Mouse (Mus musculus): ENCODE results near the gene Mrpl17.
A peak's percentile ranks its signal among the peaks of the same experiment; 100 is the strongest.
"Not testable (repeated sequence)": the region's sequence is repeated elsewhere in the genome, so short reads cannot be mapped to it uniquely, and the experiment has no call there.

Gene Mrpl17

GRCm38 (mm10) chr7:105810877-105811489 is at the start of gene Mrpl17:
TSS of gene Mrpl17 (minus strand) at chr7:105811099.
- peak; percentile 100 for DNase-seq

- DNase-seq, result not testable (repeated sequence)
These were observed 45.0 kb upstream of the Mrpl17 start for GRCm38 (mm10) chr7:105855718-105856560.

- DNase-seq, result no peak
These were observed 13.4 kb upstream of the Mrpl17 start for GRCm38 (mm10) chr7:105824281-105824680.

- no peak for DNase-seq
These were observed 7.6 kb upstream of the Mrpl17 start for GRCm38 (mm10) chr7:105818483-105818882.

- no peak for DNase-seq
These were observed 5.8 kb upstream of the Mrpl17 start for GRCm38 (mm10) chr7:105816736-105817135.

- DNase-seq, result no peak
These were observed 2.4 kb upstream of the Mrpl17 start for GRCm38 (mm10) chr7:105813326-105813725.

GRCm38 (mm10) chr7:105812566-105812965 is 1.7 kb upstream of the Mrpl17 start:
- no peak for DNase-seq

- no peak for DNase-seq
These were observed 617 bp upstream of the Mrpl17 start for GRCm38 (mm10) chr7:105811516-105811915.

GRCm38 (mm10) chr7:105810280-105810876 is 521 bp downstream of the Mrpl17 start:
- DNase-seq, result no peak

GRCm38 (mm10) chr7:105809836-105810235 is 1.1 kb downstream of the Mrpl17 start:
- DNase-seq, result no peak

GRCm38 (mm10) chr7:105808385-105808784 is 2.5 kb downstream of the Mrpl17 start:
- DNase-seq, result no peak

- DNase-seq, result no peak
These were observed 4.2 kb downstream of the Mrpl17 start for GRCm38 (mm10) chr7:105806716-105807115.

- DNase-seq, result no peak
These were observed 4.8 kb downstream of the Mrpl17 start for GRCm38 (mm10) chr7:105806125-105806524.

GRCm38 (mm10) chr7:105803428-105803827 is 7.5 kb downstream of the Mrpl17 start:
- DNase-seq, result no peak

GRCm38 (mm10) chr7:105802771-105803170 is 8.1 kb downstream of the Mrpl17 start:
- DNase-seq, result no peak

GRCm38 (mm10) chr7:105802312-105802711 is 8.6 kb downstream of the Mrpl17 start:
- DNase-seq, result no peak

GRCm38 (mm10) chr7:105796972-105797371 is 13.9 kb downstream of the Mrpl17 start:
- DNase-seq, result no peak

GRCm38 (mm10) chr7:105795759-105796366 is 15.0 kb downstream of the Mrpl17 start:
- DNase-seq, result no peak

GRCm38 (mm10) chr7:105793701-105794100 is 17.2 kb downstream of the Mrpl17 start:
- DNase-seq, result no peak

GRCm38 (mm10) chr7:105791147-105791546 is 19.8 kb downstream of the Mrpl17 start:
- DNase-seq, result no peak

- DNase-seq, result no peak
These were observed 23.4 kb downstream of the Mrpl17 start, which contains the start of gene Dchs1 for GRCm38 (mm10) chr7:105787285-105788140. TSS of gene Dchs1 (minus strand) at chr7:105787654.

Data from right cerebral cortex, adult 18-20 months (tissue).